Mouse (Mus musculus): ENCODE results near the gene Klhl8.

Gene Klhl8

GRCm38 (mm10) chr5:103813291-103813690, 97.8 kb downstream of the Klhl8 start:
- DNase-seq (ENCODE audit: low spot score) = no peak

All from layer of hippocampus, adult 9-10 months (tissue).